Mouse (Mus musculus) ovary, postnatal 36 days (tissue): Measurements from ENCODE around the gene Csnk2a2.

Experiments
- DNase-seq: peaks from one replicate; pipeline ENCODE4 v3.0.0; 2022; ENCODE audit warnings: low spot score, mixed read lengths

Gene Csnk2a2

DNA sequence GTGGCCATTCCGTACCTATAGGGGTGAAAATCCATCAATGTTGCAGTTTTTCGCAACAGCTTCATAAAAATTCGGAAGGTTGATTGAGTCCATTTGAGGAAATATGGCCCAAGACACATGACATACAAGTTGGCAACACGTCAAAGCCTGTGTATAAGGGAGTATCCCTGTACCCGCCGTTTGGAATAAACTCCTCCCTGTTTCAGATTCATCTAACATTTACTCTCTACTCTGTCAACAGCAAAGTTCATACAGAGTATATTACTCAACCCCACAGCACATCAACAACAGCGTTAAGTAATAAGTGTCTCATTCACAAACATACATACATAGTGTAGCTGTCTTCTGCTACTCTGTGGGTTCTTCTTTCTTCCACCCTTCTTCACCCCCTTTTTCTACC is 65.2 kb downstream of the Csnk2a2 start:
- DNase-seq, result no peak

DNA sequence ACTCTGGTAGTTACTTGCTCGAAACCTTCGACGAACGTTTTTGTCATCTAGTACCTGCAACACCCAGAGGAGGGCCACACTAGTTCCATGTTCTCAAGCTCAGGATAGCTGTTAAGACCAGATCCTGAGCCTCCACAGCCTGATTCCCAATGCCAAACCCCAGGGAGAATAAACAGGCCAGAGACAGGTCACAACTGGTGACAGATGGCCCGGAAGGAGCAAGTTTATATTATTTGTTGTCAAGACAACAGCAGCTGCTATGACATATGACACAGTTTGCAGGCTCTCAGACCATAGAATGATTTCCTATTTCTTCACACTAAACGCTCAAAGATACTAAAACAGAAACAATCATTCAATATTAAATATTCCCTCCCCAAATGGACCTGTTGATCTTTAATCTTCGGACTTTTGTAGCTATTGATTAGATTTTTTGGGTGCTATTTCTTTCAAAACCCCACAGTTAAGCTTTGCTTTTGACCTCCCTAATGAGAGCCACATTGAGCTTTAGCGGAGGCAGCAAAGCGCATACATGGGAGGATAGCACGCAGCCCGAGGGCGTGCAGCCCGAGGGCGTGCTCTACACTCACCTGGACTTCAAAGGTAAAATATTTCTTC is 67.5 kb downstream of the Csnk2a2 start:
- no peak for DNase-seq

DNA sequence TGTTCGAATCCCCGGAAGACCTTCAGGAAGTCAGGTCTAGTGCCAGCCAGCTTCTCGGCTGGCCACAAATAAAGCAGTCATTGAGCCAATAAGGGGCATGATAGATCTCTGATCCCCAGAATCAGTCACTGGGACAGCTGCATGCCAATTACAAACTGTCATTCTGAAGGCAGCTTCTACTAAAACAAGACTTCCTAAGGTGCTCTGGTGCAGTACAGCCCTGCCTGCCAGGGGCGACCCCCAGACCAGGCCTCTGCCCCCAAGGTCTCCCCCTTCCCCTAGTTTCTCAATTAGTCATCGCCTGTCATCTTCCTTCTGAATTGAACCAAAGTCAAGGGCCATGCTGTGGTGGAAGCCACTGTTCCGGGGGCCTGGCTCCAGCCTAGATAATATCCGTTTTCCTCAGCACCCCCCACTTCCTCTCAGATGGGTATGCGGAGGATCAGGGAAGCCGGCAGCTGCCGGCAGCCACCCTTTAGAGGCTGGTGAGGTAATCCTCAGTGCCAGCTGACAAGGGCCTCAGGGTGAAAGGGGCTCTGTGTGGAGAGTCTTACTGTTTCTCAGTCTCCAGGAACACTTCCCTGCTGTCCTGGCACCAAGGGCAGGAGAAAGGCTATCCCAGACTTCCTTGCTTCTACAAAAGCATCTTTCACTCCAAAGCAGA is 78.4 kb downstream of the Csnk2a2 start:
- no peak for DNase-seq

DNA sequence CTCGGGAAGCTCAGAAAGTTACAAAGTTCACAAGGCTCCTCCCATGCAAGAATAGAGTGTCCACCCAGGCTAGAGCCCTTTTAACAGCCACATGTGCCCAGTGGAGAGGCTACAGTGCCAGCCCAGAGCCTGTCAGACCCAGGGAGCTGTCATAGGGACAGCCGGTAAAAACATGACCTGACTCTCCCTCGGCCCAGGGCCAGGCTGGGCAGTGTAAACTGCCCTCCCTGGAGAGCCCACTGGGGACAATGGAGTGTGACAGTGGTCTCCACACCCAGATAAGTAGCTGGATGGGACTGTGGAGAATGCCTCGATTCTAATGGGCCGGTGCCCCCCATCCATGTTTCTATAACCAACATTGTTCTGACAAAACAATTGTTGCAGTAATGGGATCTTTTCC is 80.3 kb downstream of the Csnk2a2 start:
- no peak for DNase-seq

DNA sequence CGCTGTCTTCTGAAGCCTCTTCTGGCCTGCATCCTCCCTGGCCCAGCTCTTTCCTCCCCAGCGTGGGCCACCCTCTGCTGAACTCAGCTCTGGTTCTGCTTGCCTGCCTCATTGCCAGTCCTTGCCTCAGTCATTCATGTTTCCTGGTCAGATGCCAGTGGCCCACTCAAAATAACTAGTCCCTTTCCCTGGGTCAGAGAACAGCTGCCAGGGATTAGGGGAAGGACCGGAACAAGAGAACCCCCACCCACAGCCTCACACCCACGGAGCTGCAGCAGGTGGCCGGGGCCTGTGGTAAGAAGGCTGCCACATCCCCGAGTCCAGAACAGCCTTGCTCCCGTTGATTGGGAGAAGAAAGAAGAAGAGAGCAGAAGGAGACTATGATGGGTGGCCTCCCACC is 88.7 kb downstream of the Csnk2a2 start:
- no peak for DNase-seq

DNA sequence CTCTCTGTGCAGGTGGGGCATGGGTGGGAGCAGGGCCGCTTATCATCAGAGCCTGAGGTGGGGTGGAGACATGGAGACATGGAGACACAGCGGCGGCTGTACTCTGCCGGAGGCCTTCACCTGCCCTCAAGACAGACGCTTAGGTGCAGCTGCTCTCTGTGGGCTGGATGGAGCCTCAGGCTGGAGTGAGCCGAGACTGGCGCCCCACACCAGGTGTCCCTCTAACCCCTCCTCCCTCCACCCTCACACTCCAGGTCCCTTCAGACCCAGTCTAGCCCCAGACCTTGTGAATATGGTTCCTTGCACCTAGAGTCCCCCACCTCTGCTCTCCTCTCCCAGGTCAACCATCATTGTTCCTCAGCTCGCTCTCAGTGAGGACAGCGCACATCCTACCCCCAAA is 90.7 kb downstream of the Csnk2a2 start:
- no peak for DNase-seq

DNA sequence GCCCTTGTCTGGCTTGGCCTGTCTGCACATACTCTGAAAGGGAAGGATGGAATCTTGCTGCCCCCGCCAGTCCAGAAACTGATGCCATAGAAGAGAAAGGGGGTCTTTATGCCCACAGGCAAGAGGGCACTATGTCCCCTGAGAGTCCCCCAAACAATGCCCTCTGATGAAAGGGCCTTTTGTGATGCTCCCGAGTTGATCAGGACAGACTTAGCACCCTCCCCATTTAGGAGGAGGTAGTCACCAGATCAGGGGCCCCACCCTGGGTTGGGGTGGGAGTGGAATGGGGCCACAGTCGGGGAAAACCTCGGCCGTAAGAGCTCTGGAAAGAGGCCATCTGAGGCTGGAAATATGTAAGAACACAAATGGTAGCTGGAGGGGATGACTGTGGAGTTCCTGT is 92.6 kb downstream of the Csnk2a2 start:
- no peak for DNase-seq

DNA sequence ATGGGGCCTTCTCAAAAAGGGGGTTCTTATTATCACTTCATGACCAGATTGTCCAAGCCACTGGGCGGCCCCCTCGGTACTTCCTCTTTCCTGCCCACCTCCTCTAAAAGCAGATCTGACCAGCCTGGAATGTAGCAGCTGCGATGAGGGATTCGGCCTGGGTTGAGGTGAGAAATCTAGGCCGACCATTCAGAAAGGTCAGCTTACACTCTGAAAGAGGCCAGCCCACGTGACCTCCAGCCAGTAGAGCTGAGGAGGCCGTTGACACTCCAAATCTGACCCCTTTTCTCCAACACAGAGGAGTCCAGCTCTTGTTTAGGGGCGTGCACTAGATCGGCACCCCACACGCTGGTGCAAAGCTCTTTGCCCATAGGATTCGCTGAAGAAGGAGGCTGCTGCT is 93.1 kb downstream of the Csnk2a2 start:
- no peak for DNase-seq
